Mouse (Mus musculus): Measurements from ENCODE around the gene Myl3.

- TF ChIP-seq CTCF (IDR thresholded peaks at IDR 0.05 in 2 of 3, conservative IDR thresholded peaks at IDR 0.05 in 1 of 3; ENCODE audit: control insufficient read depth in 1 of 3, insufficient read depth in 1 of 3, low read depth in 2 of 3, low read length in 3 of 3, poor library complexity in 1 of 3, severe bottlenecking in 1 of 3), result no peak
- TF ChIP-seq SMC3 (IDR thresholded peaks at IDR 0.05; ENCODE audit: low read depth, low read length), result no peak
- no peak for TF ChIP-seq EP300 (IDR thresholded peaks at IDR 0.05; ENCODE audit: low read depth in 1 of 2, low read length in 2 of 2)
- no peak for TF ChIP-seq MXI1 (IDR thresholded peaks at IDR 0.05; ENCODE audit: low read depth, low read length)
- no peak for TF ChIP-seq MAFK (IDR thresholded peaks at IDR 0.05; ENCODE audit: borderline replicate concordance, low read depth, low read length)
- no peak for TF ChIP-seq USF2 (IDR thresholded peaks at IDR 0.05; ENCODE audit: borderline replicate concordance in 1 of 2, insufficient read depth in 1 of 2, low read depth in 1 of 2, low read length in 2 of 2)
- TF ChIP-seq POLR2A (IDR thresholded peaks at IDR 0.05; ENCODE audit: control insufficient read depth in 1 of 2, insufficient read depth in 1 of 2, low read depth in 1 of 2, low read length in 2 of 2, poor library complexity in 1 of 2), result no peak
- no peak for TF ChIP-seq HCFC1 (IDR thresholded peaks at IDR 0.05; ENCODE audit: low read depth, low read length)
- no peak for TF ChIP-seq TAL1 (IDR thresholded peaks at IDR 0.05; ENCODE audit: low read length)
- no peak for TF ChIP-seq TCF12 (IDR thresholded peaks at IDR 0.05; ENCODE audit: low read depth, low read length)
- TF ChIP-seq GABPA (IDR thresholded peaks at IDR 0.05; ENCODE audit: low read depth, low read length), result no peak
- no peak for TF ChIP-seq ZC3H11A (IDR thresholded peaks at IDR 0.05; ENCODE audit: low read depth, low read length)
- no peak for TF ChIP-seq USF1 (IDR thresholded peaks at IDR 0.05; ENCODE audit: low read depth, low read length)
- TF ChIP-seq KAT2A (conservative IDR thresholded peaks at IDR 0.05; ENCODE audit: low read depth, low read length), result no peak
Observed at GRCm38 (mm10) chr9:110803294-110803693, 61.6 kb downstream of the Myl3 start.
